Mouse (Mus musculus): ENCODE measurements around the gene Dnajc13.

DNA sequence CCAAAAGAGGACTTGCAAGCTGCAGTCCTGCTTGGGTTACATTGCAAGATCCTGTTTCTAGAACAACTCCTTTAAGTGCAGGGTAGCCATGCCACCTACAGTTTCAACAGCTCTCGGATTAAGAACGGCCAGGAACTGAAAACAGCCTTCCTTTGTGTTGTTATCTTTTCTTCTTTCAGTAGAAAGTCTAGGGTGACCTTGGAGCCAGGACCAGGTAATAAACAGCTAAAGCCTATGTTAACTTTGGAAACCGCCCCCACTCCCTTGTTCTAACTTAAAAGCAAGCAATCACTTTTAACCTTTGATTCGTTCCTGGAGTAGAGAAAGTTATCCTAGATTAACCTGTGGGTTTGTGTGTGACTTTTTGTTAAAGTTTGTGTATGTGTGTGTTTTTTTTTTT lies 41.6 kb upstream of the Dnajc13 start:
- TF ChIP-seq CTCF (IDR thresholded peaks at IDR 0.05; ENCODE audit: insufficient read depth, low read length) = no peak
- TF ChIP-seq POLR2A (IDR thresholded peaks at IDR 0.05; ENCODE audit: borderline replicate concordance, extremely low read depth, low read depth, low read length) = no peak
